Mouse (Mus musculus) retina, postnatal 7 days (tissue): ENCODE results near the gene Ntf3.

ENCODE experiments used
- DNase-seq: peaks from one replicate; pipeline ENCODE4 v3.0.0-alpha.2; 2012; ENCODE audit warnings: low read depth, low spot score

The Ntf3 gene

DNA sequence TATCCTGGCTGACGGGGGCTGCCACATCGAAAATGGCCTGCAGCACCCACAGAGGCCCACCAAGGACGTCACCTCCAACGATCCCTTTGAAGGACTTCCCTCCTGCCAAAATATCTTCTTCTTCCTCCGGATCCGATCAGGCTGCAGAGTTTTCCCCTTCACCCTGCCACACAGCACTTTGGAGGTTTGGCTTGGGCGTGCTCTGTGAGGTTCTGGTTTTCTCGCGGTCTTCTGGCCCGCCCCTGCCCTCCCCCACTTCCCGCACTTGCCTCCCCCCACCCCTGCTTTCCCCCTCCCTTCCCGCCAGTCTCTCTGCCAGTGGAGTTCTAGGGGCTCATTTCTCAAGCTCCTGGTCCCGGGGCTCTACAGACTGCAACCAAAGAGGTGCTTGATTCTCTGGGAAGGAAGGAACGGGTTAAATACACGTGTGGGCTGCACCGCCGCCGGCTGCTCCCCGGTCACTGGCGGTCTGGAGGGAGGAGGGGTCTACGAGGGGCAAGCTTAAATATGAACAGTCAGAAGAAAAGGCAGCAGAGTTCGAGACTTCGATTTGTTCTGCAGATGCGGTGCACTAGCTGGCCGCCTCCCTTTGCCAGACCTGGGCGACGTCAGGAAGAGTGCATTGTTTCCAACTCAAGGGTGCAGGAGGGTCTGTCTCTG, at the start of gene Ntf3:
Gene Ntf3, minus strand, starts transcription at position 363 of the 660 bp plus-strand sequence.
- no peak for DNase-seq

DNA sequence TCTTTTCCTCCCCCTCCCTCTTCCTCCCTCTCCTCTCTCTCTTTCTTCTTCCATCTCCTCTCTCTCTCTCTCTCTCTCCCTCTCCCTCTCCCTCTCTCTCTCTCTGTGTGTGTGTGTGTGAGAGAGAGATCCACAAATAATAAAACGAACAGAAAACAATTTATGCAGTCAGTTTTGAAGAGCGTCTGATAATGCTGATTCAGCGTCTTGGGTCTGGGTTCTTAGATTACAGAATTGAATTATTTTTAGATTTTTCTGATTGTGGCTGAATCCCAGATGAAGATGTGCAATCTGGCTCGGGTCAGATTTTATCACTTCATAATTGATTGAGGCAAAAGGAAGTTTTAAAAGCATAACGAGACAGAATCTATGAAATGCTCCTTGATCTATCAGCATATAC, 46.6 kb upstream of the Ntf3 start:
- no peak for DNase-seq

DNA sequence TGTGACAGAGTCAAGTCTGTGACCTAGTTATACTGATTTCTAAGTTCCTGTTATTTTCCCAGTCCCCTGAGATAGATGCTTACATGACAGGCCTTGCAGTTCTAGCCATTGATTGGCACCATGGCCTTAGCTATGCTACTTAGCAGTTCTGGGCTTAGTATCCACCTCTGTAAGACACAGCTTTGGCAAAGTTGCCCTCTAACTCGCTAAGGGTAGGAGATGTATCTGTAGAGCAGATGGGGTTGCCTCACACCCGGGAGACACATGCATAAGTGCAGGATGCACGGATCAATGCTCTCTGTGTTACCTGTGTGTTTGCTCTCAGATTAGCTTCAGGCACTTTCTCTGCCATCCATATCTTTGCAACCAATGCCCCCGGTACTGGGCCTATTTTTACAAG, 36.7 kb upstream of the Ntf3 start:
- no peak for DNase-seq

DNA sequence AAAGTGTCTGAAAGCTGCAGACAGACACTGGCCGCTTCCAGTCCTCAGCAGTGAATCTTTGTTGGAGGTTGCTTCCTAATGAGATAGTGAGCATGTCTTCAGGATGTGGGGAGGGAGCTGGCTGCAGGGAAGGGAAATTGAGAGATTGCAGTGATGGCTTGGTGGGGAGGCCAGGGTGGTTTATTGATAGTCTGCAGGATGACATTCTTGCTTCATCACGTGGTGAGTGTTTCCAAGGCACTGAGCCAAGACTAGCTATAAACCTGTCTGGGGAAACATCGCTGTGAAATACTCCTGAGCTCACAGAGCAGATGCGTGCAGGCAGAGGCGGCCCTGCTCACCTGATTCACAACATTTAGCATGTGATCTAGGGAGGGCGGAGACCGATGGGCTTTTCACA, 36.2 kb upstream of the Ntf3 start:
- DNase-seq = no peak

DNA sequence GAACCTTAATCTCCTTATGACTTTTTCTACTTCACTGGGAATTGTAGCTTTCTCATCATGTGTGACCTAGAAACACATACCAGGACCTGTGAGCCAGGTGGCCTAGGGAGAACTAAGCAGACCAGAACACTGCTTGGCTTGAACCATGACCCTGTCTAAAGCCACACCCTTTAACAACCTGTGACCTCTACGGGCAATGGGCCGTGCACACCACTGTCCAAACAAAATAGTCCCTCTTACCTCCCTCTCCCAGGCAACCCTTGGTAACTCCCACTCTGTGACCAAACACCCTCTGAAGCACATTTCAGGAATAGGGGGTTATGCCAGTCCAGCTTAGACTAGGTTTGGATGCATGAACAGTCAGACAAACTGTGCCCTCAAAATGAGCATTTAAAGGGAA, 35.0 kb upstream of the Ntf3 start:
- DNase-seq = no peak

DNA sequence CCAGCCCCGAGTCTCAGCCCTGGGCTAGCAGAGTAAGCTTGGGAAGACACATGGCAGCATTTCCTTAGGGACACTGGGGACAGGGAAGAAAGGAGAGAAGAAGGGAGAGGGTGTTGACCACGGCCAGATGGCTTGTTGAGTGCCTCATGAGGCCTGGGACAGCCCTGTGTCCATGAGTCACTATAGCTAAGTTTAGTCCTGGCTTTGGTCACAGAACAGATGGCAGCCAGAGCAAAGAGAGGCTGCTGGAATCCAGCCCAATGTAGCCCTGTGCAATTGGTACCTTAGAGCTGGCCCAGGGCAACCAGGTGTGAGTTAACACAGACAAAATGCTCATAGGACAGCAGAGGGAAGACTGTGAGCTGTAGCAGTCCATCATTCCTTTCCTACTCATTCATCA, 33.2 kb upstream of the Ntf3 start:
- DNase-seq = no peak

DNA sequence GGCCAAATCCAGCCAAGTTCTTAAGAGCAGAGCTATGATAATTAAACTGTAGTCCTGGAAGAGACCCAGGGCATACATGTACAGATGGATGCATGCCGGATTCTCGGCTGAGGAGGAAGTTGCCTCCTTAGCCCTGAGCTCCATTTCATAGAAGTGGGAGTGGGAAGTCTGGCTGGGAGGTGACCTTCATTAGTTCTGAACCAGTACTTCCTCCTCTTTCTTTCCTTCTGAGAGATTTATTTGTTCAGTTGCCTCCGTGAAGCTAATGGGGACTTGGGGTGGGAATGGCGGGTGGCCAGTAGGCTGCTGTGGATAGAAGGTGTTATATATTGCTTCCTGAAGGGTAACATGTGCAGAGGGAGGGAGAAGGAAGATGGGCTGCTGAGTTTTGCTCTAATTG, 28.1 kb upstream of the Ntf3 start:
- no peak for DNase-seq

DNA sequence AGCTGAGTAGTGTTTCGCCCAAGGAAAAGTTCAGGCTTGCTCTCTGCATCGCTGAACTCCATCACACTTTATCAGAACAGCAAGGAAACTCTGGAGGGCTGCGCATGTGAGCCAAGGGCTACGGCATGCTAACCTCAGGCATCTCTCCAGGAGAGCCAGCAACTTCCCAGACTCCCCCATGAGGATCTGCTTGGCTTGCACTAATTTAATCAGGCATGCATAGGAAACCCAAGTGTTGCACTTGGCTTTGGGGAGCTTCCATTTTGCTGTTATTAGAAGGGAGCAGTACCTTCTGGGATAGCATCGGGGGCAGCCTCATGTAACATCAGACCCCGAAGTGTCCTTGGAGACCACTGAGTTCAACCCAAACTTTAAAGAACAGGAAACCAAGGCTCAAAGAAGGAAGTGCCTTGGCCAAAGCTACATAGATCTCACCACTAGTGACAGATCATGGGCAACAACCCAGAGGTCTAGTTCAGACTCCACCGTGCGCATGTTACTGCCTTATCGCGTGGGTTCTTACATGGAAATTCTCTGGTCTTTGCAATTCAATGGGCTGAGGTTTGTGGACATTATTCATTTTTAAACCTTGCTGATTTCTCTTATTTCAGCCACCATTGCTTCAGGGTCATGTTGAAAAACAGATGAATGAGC, 23.6 kb upstream of the Ntf3 start:
- no peak for DNase-seq

DNA sequence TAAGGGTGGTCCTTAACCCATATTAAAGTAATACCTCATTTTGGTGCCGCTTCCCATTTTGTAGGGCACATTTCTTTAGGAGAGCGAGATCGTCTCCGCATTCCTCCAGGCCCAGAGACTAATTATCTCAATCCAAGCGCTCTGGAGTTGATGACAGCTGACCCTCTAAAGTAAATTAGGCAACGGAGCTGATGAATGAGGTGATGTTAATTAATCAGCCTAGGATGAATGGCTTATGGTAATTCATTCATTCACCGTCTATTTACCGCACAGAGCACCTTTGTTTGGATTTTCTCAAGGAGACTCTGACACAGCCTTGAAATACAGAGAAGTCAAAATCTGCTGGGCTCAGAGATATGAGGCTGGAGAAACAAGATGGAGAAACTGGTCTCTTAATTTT, 20.7 kb upstream of the Ntf3 start:
- no peak for DNase-seq

DNA sequence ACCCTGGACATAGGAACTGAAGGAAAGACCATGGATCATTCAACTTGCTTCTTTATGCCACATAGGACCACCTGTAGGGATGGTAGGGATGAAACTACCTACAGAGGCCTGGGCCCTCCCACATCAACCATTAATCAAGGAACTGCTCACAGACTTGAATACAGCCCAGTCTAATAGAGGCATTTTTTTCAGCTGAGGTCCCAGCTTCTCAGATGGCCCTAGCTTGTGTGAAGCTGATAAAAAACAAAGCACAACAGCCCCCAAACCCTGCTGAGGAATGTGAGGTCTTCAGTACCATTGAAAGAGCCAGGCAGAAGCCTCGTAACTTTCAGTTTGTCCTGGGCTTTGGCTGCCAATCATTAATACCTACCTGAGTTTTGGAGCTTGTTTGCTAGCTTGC, 19.4 kb upstream of the Ntf3 start:
- no peak for DNase-seq

DNA sequence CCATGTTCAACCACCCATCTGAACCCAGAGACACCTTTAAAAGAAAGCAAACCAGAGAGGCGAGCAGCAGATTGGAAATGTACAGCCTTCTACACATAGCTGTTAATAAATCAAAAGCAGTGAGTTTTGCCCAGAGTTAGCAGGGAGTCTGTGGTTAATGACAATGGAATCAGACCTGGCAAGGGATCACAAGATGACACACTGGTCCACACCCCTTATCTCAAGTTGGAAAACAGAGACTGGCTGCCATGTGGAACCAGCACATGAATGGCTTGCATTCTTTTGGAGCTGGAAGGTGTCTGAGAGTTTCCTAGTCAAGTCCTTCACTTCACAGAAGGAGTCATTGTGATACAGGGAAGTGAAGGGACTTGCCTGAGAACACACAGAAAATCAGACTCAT, 5.4 kb upstream of the Ntf3 start:
- no peak for DNase-seq

DNA sequence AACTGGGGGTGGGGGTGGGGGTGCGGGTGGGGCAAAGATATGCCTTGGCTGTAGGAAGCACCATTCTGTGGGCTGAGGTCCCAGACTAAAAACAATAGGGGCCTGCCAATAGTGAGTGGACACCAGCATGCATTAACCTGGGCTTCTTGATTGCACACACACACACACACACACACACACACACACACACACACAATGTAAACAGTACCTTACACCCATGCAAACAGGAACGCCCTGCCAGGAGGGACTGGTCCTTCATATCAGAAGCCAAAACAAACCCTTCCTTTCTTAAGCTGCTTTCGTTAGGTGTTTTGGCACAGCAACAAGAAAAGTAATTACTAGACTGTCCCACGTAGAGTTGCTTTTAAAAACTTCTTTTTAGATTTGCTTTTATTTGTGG, 4.1 kb upstream of the Ntf3 start:
- DNase-seq = no peak

DNA sequence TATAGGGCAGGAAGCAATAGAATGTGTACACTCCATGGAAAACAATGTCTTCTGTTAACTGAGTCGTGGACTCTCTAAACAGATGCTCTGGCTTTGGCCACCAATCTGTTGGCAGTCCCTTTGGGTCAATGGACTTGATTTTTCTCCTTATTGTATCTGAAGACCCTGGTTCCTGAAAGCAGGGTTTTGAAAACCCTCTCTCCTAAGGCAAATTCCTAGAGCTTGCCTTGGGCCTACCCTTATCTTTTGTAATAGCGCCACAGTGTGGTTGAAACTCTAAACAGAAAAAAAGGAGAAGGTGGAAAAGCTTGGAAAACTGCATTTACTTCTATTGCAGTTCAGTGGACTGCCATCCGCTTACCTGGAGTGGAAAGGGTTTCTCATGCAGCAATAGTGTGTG, 1.0 kb upstream of the Ntf3 start:
- peak; percentile 32 for DNase-seq

DNA sequence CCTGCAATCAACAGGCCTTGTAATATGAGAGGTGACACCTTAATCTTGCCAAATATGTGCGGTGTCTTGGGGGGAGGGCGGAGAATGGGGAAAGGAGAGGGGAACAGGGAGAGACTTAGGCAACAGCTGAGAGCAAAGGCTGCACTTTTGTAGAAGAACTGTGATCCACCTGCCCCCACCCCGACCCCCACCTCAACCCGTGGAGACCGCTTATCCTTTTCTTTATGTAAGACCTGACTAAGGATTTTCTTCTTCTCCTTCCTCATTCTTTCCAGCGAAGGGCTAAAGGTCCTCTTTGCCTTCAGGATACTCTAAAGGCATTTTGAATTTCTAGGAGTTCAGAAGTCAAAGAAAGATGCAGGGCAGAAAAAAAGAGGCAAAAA, 489 bp upstream of the Ntf3 start:
- DNase-seq = no peak

DNA sequence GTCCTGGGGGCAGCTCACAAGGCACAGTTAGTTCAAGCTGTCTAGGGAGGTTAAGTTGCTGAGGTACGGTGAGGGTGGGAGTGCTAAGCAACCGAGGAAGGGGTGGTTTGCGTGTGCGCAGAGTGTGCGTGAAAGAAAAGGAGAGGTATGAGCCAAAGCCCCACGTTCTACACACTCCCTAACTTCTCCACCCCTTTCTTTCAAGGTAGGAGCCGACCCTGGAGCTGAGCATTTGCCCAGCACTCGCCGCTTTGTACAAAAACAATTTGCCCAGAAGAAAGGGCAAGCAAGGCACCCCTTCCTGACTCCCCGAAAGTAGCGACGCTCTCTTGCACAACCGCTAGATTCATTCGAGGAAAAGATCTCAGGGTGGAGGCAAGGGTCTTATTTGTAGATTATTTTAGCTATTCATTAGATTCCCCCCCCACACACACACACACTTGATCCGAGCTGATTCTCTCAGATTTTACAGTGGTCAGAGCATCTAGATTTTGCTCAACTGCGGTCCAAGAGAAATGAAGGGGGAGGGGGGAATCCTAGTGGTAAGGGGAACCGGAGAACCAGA, 1.0 kb downstream of the Ntf3 start:
- no peak for DNase-seq

DNA sequence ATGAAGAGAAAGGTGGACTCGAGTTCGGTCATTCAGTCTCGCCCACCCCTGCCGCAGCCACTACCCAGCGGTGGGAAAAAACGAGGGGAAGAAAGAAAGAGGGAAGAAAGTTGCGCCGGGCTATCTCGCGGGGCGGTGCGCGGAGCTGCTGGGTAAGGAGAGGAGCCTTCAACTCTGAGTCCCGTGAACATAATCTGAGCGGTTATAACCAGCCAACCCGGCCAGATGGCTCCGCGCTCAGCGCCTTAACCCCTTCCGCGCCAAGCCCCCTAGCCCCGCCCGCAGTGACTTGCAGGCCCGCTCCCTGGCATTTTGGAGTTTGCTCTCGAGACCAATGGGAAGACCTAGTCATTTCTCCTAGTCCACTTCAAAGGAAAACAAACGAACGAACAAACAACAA, 1.9 kb downstream of the Ntf3 start:
- DNase-seq = no peak

DNA sequence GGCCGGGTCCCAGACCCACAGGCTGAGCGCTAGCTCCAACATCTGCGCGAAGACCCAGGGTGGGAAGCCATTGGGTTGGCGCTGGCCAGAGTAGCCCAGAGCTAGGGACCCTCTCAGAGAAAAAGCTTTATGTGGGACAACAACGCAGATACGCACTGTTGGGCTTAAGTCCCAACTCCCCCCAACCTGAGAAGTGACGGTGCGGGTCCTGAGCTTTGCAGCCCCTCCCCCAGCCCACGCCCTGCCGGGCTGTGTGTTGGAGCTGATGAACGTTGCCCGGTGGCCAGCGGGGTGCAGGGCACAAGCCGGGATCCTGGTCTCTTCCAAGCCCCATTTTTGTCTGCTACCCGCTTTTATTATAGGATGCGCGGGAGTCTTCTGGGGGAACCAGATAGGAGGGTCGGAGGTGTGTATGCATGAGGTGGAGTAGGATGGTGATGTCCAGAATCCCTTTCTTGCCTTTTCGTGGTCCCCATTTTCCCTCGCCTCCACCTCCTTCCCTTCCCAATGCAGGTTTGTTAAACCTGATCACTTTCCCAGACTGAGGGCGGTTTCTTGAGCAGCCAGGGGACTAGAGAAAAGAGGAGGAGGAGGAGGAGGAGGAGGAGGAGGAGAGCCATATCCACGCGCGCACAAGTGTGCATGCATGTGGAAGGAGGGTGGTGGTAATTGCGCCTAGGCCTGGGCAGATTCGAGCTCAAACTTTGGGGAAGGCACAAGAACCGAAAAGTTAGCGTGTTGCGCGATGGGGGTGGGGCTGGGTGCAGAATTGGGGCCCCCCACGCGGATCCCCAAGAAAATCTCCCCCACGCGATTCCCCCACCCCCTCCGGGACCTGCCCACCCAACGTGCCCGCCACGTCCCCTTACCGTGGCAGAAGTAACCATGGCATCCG, 2.6 kb downstream of the Ntf3 start:
- no peak for DNase-seq

DNA sequence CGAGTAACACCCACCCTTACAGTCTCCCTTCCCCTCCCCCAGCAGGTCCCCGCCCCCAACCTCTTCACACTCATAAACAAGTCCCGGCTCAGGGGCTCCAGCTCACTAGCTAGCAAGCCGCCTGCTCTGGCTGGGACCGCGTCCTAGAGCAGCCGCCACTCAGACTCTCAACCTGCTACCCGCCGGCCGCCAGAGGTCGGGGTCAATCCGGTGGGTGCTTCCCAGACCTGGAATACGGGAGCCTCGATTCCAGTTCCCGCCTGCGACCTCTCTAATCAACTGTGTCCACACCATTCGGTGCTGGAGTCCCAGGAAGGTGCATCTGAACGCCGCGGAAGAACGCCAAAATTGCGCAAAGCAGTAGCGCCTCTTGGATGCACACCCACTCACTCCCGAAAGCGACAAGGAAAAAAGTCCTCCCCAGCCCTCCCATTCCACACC, 3.5 kb downstream of the Ntf3 start:
- DNase-seq = no peak

DNA sequence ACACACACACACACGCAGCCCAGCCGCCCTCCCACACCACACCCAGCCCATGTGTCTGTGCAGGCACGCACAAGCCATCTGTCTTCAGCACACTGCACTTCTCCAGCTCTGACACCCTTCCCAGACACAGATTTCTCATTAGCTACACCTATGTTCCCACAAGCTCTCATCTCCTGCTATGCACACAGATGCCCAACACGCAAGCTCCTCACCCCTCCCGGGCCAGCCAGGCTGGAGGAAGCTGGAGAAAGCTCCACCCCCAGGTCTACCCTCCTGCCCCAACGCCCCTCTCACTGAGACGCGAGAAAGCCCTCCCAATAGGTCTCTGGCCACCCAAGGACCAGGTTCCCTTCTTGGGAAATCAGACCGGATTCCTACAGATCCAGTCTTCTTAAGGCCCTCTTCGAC, 4.4 kb downstream of the Ntf3 start:
- DNase-seq = no peak

DNA sequence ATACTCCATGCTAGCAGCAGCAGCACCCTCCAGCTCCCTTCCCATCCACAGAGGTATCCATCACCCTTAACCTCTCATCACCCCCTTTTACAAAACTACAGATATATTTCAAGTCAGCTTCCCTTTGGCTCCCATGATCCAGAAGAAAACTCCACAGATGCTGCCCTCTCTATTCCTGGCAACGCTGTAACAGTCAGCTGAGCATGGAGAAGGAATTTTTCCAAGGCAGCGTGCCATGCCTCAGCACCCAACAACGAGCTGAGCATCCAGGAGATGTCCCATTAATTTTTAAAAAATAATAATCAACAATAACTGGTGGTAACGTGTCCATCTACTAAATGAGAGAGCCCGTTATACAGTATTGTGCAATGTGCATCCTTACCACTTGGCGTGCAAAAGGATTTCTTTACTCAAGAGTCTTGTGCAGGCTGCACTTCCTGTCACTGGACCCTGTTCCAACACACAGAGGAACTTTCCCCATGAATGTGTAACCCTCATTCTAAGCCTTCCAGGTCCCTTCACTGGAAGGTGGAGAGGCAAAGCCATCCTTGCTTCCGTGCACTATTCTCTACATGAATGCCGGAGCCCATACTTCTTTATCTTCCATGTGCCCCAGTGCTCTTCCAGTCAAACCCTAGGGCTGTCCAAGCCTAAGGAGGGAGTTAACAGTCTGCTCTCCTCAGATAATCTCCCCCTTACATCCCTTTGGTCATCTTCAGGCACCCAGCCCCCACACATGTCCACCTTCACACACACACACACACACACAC, 5.0 kb downstream of the Ntf3 start:
- no peak for DNase-seq

DNA sequence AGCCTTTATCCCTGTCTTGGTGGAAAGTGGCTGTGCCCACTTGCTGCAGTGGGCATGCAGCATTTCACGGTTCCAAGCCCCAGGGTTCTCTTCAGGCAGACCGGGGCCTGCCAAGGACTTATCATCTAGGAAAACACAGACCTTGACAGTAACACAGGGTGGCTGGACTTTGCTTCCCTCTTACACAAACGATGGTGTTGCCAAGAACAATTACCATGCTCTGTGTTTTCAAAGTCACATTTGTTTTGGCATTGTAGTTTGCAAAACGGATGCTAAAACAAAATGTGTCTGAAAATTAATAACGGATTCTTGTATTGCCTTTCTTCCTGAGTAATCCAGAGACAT, 6.7 kb downstream of the Ntf3 start:
- DNase-seq = no peak
